Mouse (Mus musculus): ENCODE data around the gene Lmntd1.

The Lmntd1 gene

GRCm38 (mm10) chr6:145495731-145496130 lies 118.4 kb downstream of the Lmntd1 start:
- in situ Hi-C loops (cut with MseI, MboI), result no loop called here

GRCm38 (mm10) chr6:145488251-145488650 lies 125.9 kb downstream of the Lmntd1 start:
- in situ Hi-C loops (cut with MseI, MboI), result no loop called here

- in situ Hi-C loops (cut with MseI, MboI), result no loop called here
Observed at GRCm38 (mm10) chr6:145485986-145486605, 128.0 kb downstream of the Lmntd1 start.

- in situ Hi-C loops (cut with MseI, MboI), result no loop called here
Observed at GRCm38 (mm10) chr6:145483318-145483674, 130.8 kb downstream of the Lmntd1 start.

- in situ Hi-C loops (cut with MseI, MboI), result no loop called here
Observed at GRCm38 (mm10) chr6:145482656-145483317, 131.3 kb downstream of the Lmntd1 start.

- in situ Hi-C loops (cut with MseI, MboI), result no loop called here
Observed at GRCm38 (mm10) chr6:145481938-145482337, 132.2 kb downstream of the Lmntd1 start.

GRCm38 (mm10) chr6:145478821-145479271 lies 135.3 kb downstream of the Lmntd1 start:
- in situ Hi-C loops (cut with MseI, MboI), result no loop called here

GRCm38 (mm10) chr6:145477367-145477905 lies 136.7 kb downstream of the Lmntd1 start:
- in situ Hi-C loops (cut with MseI, MboI), result no loop called here

- in situ Hi-C loops (cut with MseI, MboI), result no loop called here
Observed at GRCm38 (mm10) chr6:145471638-145472247, 142.4 kb downstream of the Lmntd1 start.

- in situ Hi-C loops (cut with MseI, MboI), result no loop called here
Observed at GRCm38 (mm10) chr6:145469260-145469943, 144.7 kb downstream of the Lmntd1 start.

GRCm38 (mm10) chr6:145464027-145464426 lies 150.1 kb downstream of the Lmntd1 start:
- in situ Hi-C loops (cut with MseI, MboI), result no loop called here

GRCm38 (mm10) chr6:145462677-145463245 lies 151.4 kb downstream of the Lmntd1 start:
- in situ Hi-C loops (cut with MseI, MboI), result no loop called here

GRCm38 (mm10) chr6:145457066-145457465 lies 157.1 kb downstream of the Lmntd1 start:
- in situ Hi-C loops (cut with MseI, MboI), result no loop called here

GRCm38 (mm10) chr6:145450628-145451403 lies 163.3 kb downstream of the Lmntd1 start:
- in situ Hi-C loops (cut with MseI, MboI), result no loop called here

- in situ Hi-C loops (cut with MseI, MboI), result no loop called here
Observed at GRCm38 (mm10) chr6:145448361-145448760, 165.8 kb downstream of the Lmntd1 start.

- in situ Hi-C loops (cut with MseI, MboI), result no loop called here
Observed at GRCm38 (mm10) chr6:145445811-145446500, 168.2 kb downstream of the Lmntd1 start.

GRCm38 (mm10) chr6:145445380-145445779 lies 168.7 kb downstream of the Lmntd1 start:
- in situ Hi-C loops (cut with MseI, MboI), result no loop called here

- in situ Hi-C loops (cut with MseI, MboI), result no loop called here
Observed at GRCm38 (mm10) chr6:145442786-145443185, 171.3 kb downstream of the Lmntd1 start.

- in situ Hi-C loops (cut with MseI, MboI), result no loop called here
Observed at GRCm38 (mm10) chr6:145441416-145442110, 172.6 kb downstream of the Lmntd1 start.

- in situ Hi-C loops (cut with MseI, MboI), result no loop called here
Observed at GRCm38 (mm10) chr6:145438851-145439250, 175.3 kb downstream of the Lmntd1 start.

All from mouse trophoblast stem cell (cell line).